Mouse (Mus musculus): ENCODE data around the gene Gm10392.

Gene Gm10392

GRCm38 (mm10) chr11:77492311-77492871 is 26.6 kb downstream of the Gm10392 start:
- no peak for DNase-seq (ENCODE audit: low spot score)

GRCm38 (mm10) chr11:77491502-77492291 is 27.3 kb downstream of the Gm10392 start:
- no peak for DNase-seq (ENCODE audit: low spot score)

GRCm38 (mm10) chr11:77491123-77491501 is 27.9 kb downstream of the Gm10392 start:
- peak; percentile 84 for DNase-seq (ENCODE audit: low spot score)

- DNase-seq (ENCODE audit: low spot score) = no peak
These were observed 28.5 kb downstream of the Gm10392 start for GRCm38 (mm10) chr11:77490451-77490850.

GRCm38 (mm10) chr11:77489591-77490235 is 29.3 kb downstream of the Gm10392 start, which contains the start of gene Ankrd13b:
Ankrd13b (minus strand) TSS chr11:77489678.
- no peak for DNase-seq (ENCODE audit: low spot score)

GRCm38 (mm10) chr11:77488771-77489581 is 30.0 kb downstream of the Gm10392 start:
- no peak for DNase-seq (ENCODE audit: low spot score)

- no peak for DNase-seq (ENCODE audit: low spot score)
These were observed 32.2 kb downstream of the Gm10392 start for GRCm38 (mm10) chr11:77486798-77487197.

GRCm38 (mm10) chr11:77485229-77485628 is 33.8 kb downstream of the Gm10392 start:
- DNase-seq (ENCODE audit: low spot score) = no peak

GRCm38 (mm10) chr11:77483510-77484255 is 35.3 kb downstream of the Gm10392 start:
- no peak for DNase-seq (ENCODE audit: low spot score)

GRCm38 (mm10) chr11:77483043-77483442 is 36.0 kb downstream of the Gm10392 start:
- DNase-seq (ENCODE audit: low spot score) = no peak

- no peak for DNase-seq (ENCODE audit: low spot score)
These were observed 42.1 kb downstream of the Gm10392 start for GRCm38 (mm10) chr11:77476895-77477294.

GRCm38 (mm10) chr11:77476216-77476615 is 42.8 kb downstream of the Gm10392 start:
- no peak for DNase-seq (ENCODE audit: low spot score)

- no peak for DNase-seq (ENCODE audit: low spot score)
These were observed 46.2 kb downstream of the Gm10392 start for GRCm38 (mm10) chr11:77472775-77473174.

GRCm38 (mm10) chr11:77471407-77471806 is 47.6 kb downstream of the Gm10392 start:
- no peak for DNase-seq (ENCODE audit: low spot score)

- no peak for DNase-seq (ENCODE audit: low spot score)
These were observed 50.6 kb downstream of the Gm10392 start for GRCm38 (mm10) chr11:77468397-77468796.

GRCm38 (mm10) chr11:77467784-77468183 is 51.2 kb downstream of the Gm10392 start:
- DNase-seq (ENCODE audit: low spot score) = no peak

GRCm38 (mm10) chr11:77467157-77467556 is 51.8 kb downstream of the Gm10392 start:
- no peak for DNase-seq (ENCODE audit: low spot score)
